Mouse (Mus musculus) kidney, embryonic 15.5 days (tissue): ENCODE measurements around the gene Pkd1l2. TPM values are rescaled to one million over a fixed set of nuclear protein-coding genes. Genes with fewer than 3 reads are reported as not detected.

Source experiments
- ATAC-seq: fragments of 200-750 bp; cut with Nextera tagmentation; replicated peaks from 2 replicates; pipeline ENCODE4 v1.8.0; 2017; ENCODE audit warnings: moderate TSS enrichment; ENCODE audit not compliant: low FRiP score
- H3K27ac ChIP-seq: fragments of 300-500 bp; sonication (generic); 2 replicates; pipeline ENCODE4 v1.5.1; 2015; ENCODE audit warnings: mild to moderate bottlenecking, inconsistent platforms
- H3K27me3 ChIP-seq: fragments of 300-500 bp; sonication (generic); 2 replicates; pipeline ENCODE4 v1.6.1; 2015; ENCODE audit warnings: inconsistent platforms
- H3K36me3 ChIP-seq: fragments of 300-500 bp; sonication (generic); 2 replicates; pipeline ENCODE4 v1.6.1; 2015; ENCODE audit warnings: inconsistent platforms
- H3K4me1 ChIP-seq: fragments of 300-500 bp; sonication (generic); 2 replicates; pipeline ENCODE4 v1.6.1; 2015; ENCODE audit warnings: inconsistent platforms
- H3K4me2 ChIP-seq: fragments of 300-500 bp; sonication (generic); 2 replicates; pipeline ENCODE4 v1.6.1; 2015; ENCODE audit warnings: moderate library complexity, mild to moderate bottlenecking, inconsistent platforms
- H3K4me3 ChIP-seq: fragments of 300-500 bp; sonication (generic); replicated peaks from 2 replicates; pipeline ENCODE4 v1.5.1; 2015; ENCODE audit warnings: mild to moderate bottlenecking, inconsistent platforms
- H3K9ac ChIP-seq: fragments of 300-500 bp; sonication (generic); 2 replicates; pipeline ENCODE4 v1.6.1; 2015; ENCODE audit warnings: mild to moderate bottlenecking, inconsistent platforms
- H3K9me3 ChIP-seq: fragments of 300-500 bp; sonication (generic); replicated peaks from 2 replicates; pipeline ENCODE4 v1.6.1; 2016; ENCODE audit warnings: inconsistent platforms
- WGBS: fragments of 180-500 bp; shearing (Covaris S2); methylation state at CpG from one replicate; pipeline ENCODE4 v1.1.7; 2015; ENCODE audit warnings: mixed read lengths; 5-methylcytosine and 5-hydroxymethylcytosine counted together
- polyA plus RNA-seq: library from polyadenylated mRNA; unstranded; fragments of >200 nt; fragmentation: Nextera tagmentation; extraction: Ambion mirVana; gene quantifications from 2 replicates; pipeline ENCODE4 v1.2.1, GENCODE M21; 2015

Pkd1l2 gene
- polyA plus RNA-seq, 1 experiment from 2014 or later: 0.05 TPM

- 78% methylated on average over 6 of the region's 6 CpGs for WGBS
- H3K36me3 ChIP-seq: no peaks in the 10 kb centered on the region
- ATAC-seq: no peak
- no peak overlapping the region for H3K4me3 ChIP-seq
- no peaks in the 10 kb centered on the region for H3K9me3 ChIP-seq
- peaks cover 38% of the 10 kb centered on the region for H3K4me1 ChIP-seq
- no peaks in the 10 kb centered on the region for H3K27me3 ChIP-seq
- H3K9ac ChIP-seq: no peak overlapping the region
- H3K27ac ChIP-seq: no peak overlapping the region
- 0 out of 2 replicates have a peak overlapping the region, but pooled peaks have one; percentile 17 for H3K4me2 ChIP-seq
Observed at GRCm38 (mm10) chr8:116946851-116947250, 135.4 kb downstream of the Pkd1l2 start.

- H3K36me3 ChIP-seq: peaks cover under 1% of the 10 kb centered on the region; the same call in 1 of the 2 replicates
- no peak overlapping the region for H3K4me3 ChIP-seq
- peaks cover 37% of the 10 kb centered on the region for H3K4me1 ChIP-seq
- ATAC-seq: no peak
- WGBS: 71% methylated on average over 21 of the region's 21 CpGs
- no peaks in the 10 kb centered on the region for H3K27me3 ChIP-seq
- no peak overlapping the region for H3K27ac ChIP-seq
- H3K9me3 ChIP-seq: no peaks in the 10 kb centered on the region
- H3K4me2 ChIP-seq: peak overlapping the region; percentile 17; the same call in 1 of the 2 replicates
- no peak overlapping the region for H3K9ac ChIP-seq
Observed at GRCm38 (mm10) chr8:116946268-116946838, 135.9 kb downstream of the Pkd1l2 start.

Other genes starting within 250 kb of the Pkd1l2 start
- gene Cmc2, start 161.0 kb downstream of the Pkd1l2 start, polyA plus RNA-seq: 85.6 and 87.7 TPM in 2 replicates
- gene Cenpn, start 160.7 kb downstream of the Pkd1l2 start, polyA plus RNA-seq: 42.6 and 45.9 TPM in 2 replicates
- gene Atmin, start 139.1 kb downstream of the Pkd1l2 start, polyA plus RNA-seq: 11.3 and 12.3 TPM in 2 replicates
- 2.4 and 2.5 TPM in 2 replicates for gene 1700030J22Rik, start 103.5 kb downstream of the Pkd1l2 start, polyA plus RNA-seq
- gene Gcsh, start 88.9 kb downstream of the Pkd1l2 start, polyA plus RNA-seq: 174 and 176 TPM in 2 replicates
- gene Bco1, start 13.4 kb upstream of the Pkd1l2 start, polyA plus RNA-seq: 0.33 and 0.36 TPM in 2 replicates
- 1.9 TPM in 2 replicates for gene Gan, start 75.7 kb upstream of the Pkd1l2 start, polyA plus RNA-seq
- 20.5 and 21.8 TPM in 2 replicates for gene Cmip, start 174.6 kb upstream of the Pkd1l2 start, polyA plus RNA-seq